Mouse (Mus musculus) liver, embryonic 14.5 days (tissue): Measurements from ENCODE around the gene Car10.

ENCODE experiments used
- CTCF ChIP-seq: IDR thresholded peaks from 2 replicates; pipeline ENCODE4 v1.5.1; 2016; ENCODE audit warnings: antibody characterized with exemption, low read depth, control low read depth
- EP300 ChIP-seq: IDR thresholded peaks from 2 replicates; pipeline ENCODE4 v1.6.1; 2016; ENCODE audit warnings: antibody characterized with exemption, low read depth

- TF ChIP-seq CTCF (no peak), EP300 (no peak)
Measured at GRCm38 (mm10) chr11:93512843-93513242, 415.0 kb downstream of the Car10 start.
